Comparison of ENCODE assay signal across 23 mouse cellular contexts in the genomic region with DNA sequence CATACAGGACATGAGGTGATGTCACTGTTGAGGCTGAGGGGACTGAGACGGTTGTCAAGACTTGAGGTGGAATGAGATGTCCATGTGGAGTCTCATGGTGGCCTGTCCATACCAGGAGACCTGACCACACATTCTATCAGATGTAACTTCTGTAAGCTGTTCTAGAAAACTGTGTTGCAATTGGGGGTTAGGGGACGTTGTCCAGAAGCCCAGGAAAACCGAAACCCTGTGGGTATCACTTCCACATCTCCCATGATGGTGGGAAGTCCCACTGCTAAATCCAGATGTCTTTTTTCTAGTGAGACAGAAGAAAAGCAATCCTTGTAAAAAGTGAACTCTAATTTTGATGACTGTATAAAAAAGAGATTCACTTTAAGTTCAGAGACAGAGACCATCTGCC. TPM values are rescaled to one million over a fixed set of nuclear protein-coding genes. Genes with fewer than 3 reads are reported as not detected.
DNase-seq lines count a peak whose midpoint lies in the region; ATAC-seq lines count a peak whose summit lies in the region.
"Had no signal": no experiment of that assay in that cellular context is flagged by ENCODE, and none has a peak within 500 bp of the region (broad histone marks: within the 10 kb centered on the region; RNA-seq: fewer than 3 reads in every experiment).

No protein-coding gene starts in this region.

- no peak overlapping the region for H3K4me3 ChIP-seq in hindbrain, embryonic 16.5 days (ENCODE audit: low read length)
- H3K4me3 ChIP-seq: embryonic facial prominence, embryonic 10.5 days; embryonic facial prominence, embryonic 12.5 days; forebrain, embryonic 13.5 days; forebrain, embryonic 15.5 days had no signal

- H3K4me1 ChIP-seq in hindbrain, embryonic 16.5 days (ENCODE audit: control insufficient read depth, insufficient read depth, low read depth, low read length) = no peaks in the 10 kb centered on the region
- H3K4me1 ChIP-seq: embryonic facial prominence, embryonic 10.5 days; embryonic facial prominence, embryonic 12.5 days; forebrain, embryonic 13.5 days; forebrain, embryonic 15.5 days had no signal

- no peaks in the 10 kb centered on the region for H3K36me3 ChIP-seq in hindbrain, embryonic 16.5 days (ENCODE audit: control insufficient read depth, insufficient read depth, low read length)
- H3K36me3 ChIP-seq: embryonic facial prominence, embryonic 10.5 days; embryonic facial prominence, embryonic 12.5 days; forebrain, embryonic 15.5 days had no signal

- no peak overlapping the region for H3K9ac ChIP-seq in hindbrain, embryonic 16.5 days (ENCODE audit: low read depth, low read length)
- H3K9ac ChIP-seq: embryonic facial prominence, embryonic 12.5 days; forebrain, embryonic 13.5 days; forebrain, embryonic 15.5 days; forebrain, postnatal 0 days had no signal

- no peak overlapping the region for H3K27ac ChIP-seq in hindbrain, embryonic 16.5 days (ENCODE audit: low read depth, low read length)
- H3K27ac ChIP-seq: embryonic facial prominence, embryonic 10.5 days; embryonic facial prominence, embryonic 12.5 days; forebrain, embryonic 13.5 days; forebrain, embryonic 15.5 days had no signal

- ATAC-seq in granulocyte monocyte progenitor cell, adult 5-6 weeks (replicated peaks; ENCODE audit: poor library complexity, severe bottlenecking) = peak; percentile 96
- peak; percentile 73 for ATAC-seq in megakaryocyte progenitor cell, adult 5-6 weeks (replicated peaks; ENCODE audit: poor library complexity)
- ATAC-seq in hindbrain, embryonic 16.5 days = no peak
- ATAC-seq: CD4-positive, CD25-positive, alpha-beta regulatory T cell, adult 4 months; forebrain, embryonic 13.5 days; forebrain, embryonic 15.5 days; forebrain, postnatal 0 days had no signal

- H3K4me2 ChIP-seq in hindbrain, embryonic 16.5 days (ENCODE audit: low read length) = no peak overlapping the region
- H3K4me2 ChIP-seq: embryonic facial prominence, embryonic 12.5 days; forebrain, embryonic 13.5 days; forebrain, embryonic 15.5 days had no signal

- peak; percentile 86 for DNase-seq in heart, adult 11 months
- no peak for DNase-seq in heart, adult 8-10 months (ENCODE audit: low spot score)
- no peak for DNase-seq in thymus, postnatal 10 days (ENCODE audit: low spot score in 2 of 2)
- DNase-seq: adrenal gland, adult 2 months; adrenal gland, postnatal 10 days; adrenal gland, postnatal 25 days; B cell, adult 2 months; cerebellum, adult 11 months; cerebellum, adult 18-20 months; cerebellum, adult 8-10 months; cerebellum, adult 9-11 months; cerebellum, postnatal 14 days; cerebellum, postnatal 36 days; forebrain, postnatal 0 days had no signal

- 92% methylated on average over 3 of the region's 3 CpGs for WGBS in hindbrain, embryonic 16.5 days

- H3K9me3 ChIP-seq in hindbrain, embryonic 16.5 days (ENCODE audit: control insufficient read depth, low read length) = no peaks in the 10 kb centered on the region
- H3K9me3 ChIP-seq: embryonic facial prominence, embryonic 10.5 days; embryonic facial prominence, embryonic 12.5 days; forebrain, embryonic 13.5 days; forebrain, embryonic 15.5 days had no signal

- no peaks in the 10 kb centered on the region for H3K27me3 ChIP-seq in hindbrain, embryonic 16.5 days (replicated peaks; ENCODE audit: control insufficient read depth, insufficient read depth, low read length)
- H3K27me3 ChIP-seq: embryonic facial prominence, embryonic 12.5 days; forebrain, embryonic 13.5 days; forebrain, embryonic 15.5 days had no signal

RNA-seq across cellular contexts. Expression of a gene that starts 39.9 kb away (rescaled TPM):
- under 1 TPM; 0.09 to 0.22 (median 0.15) TPM for total RNA-seq in heart, adult 8-10 months (2022)
- total RNA-seq in granulocyte monocyte progenitor cell, adult 5-6 weeks (2014; fragmentation: Nextera tagmentation) = not detected in 2 replicates
- total RNA-seq in granulocyte monocyte progenitor cell, adult 5-6 weeks (2017) = not detected in 2 replicates
- not detected in 2 replicates for total RNA-seq in megakaryocyte progenitor cell, adult 5-6 weeks (2015)
- total RNA-seq in megakaryocyte progenitor cell, adult 5-6 weeks (2017) = not detected in 2 replicates
- 3.1 and 3.2 TPM in 2 replicates for polyA plus RNA-seq in hindbrain, embryonic 16.5 days (2015; fragmentation: Nextera tagmentation; extraction: Ambion mirVana)
- total RNA-seq: adrenal gland, postnatal 25 days; MEL had no signal
- polyA plus RNA-seq: CD4-positive, CD25-positive, alpha-beta regulatory T cell, adult 4 months had no signal
